Mouse (Mus musculus) CH12.LX (cell line): ENCODE results near the gene Sugct. TPM values are rescaled to one million over a fixed set of nuclear protein-coding genes. Genes with fewer than 3 reads are reported as not detected.
A peak's percentile ranks its signal among the peaks of the same experiment; 100 is the strongest.

Experiments used
- DNase-seq: peaks from one replicate; pipeline ENCODE4 v3.0.0-alpha.2; 2013; ENCODE audit errors: extremely low read depth
- H3K27ac ChIP-seq: 2 replicates; pipeline ENCODE4 v1.5.1; 2012; ENCODE audit warnings: low read depth, mild to moderate bottlenecking, control low read depth, moderate library complexity; ENCODE audit not compliant: insufficient read depth
- H3K27me3 ChIP-seq: replicated peaks from 2 replicates; pipeline ENCODE3; 2012; ENCODE audit warnings: inconsistent platforms
- H3K36me3 ChIP-seq, 2 experiments: replicated peaks in 1 of 2; 2 replicates each; pipeline versions ENCODE3 to v1.6.1; 2012; ENCODE audit warnings: inconsistent platforms in 1 of 2, low read length in 1 of 2, mild to moderate bottlenecking in 1 of 2, mixed read lengths in 1 of 2, moderate library complexity in 1 of 2; ENCODE audit not compliant: control insufficient read depth in 1 of 2, insufficient read depth in 1 of 2
- H3K4me1 ChIP-seq, 2 experiments: 2 replicates each; pipeline ENCODE4 v1.6.1; 2012; ENCODE audit warnings: inconsistent platforms in 1 of 2, moderate library complexity in 1 of 2; ENCODE audit not compliant: insufficient read depth in 2 of 2, control insufficient read depth in 1 of 2
- H3K4me2 ChIP-seq: 2 replicates; pipeline ENCODE4 v1.6.1; 2012; ENCODE audit warnings: low read depth, mild to moderate bottlenecking, control low read depth; ENCODE audit not compliant: poor library complexity, insufficient read depth, severe bottlenecking
- H3K4me3 ChIP-seq, 3 experiments: fragments of 150-350 bp in 1 of 3; sonication (generic) in 1 of 3; replicated peaks in 1 of 3; 2 replicates each; pipeline versions ENCODE3 to v1.5.1; 2011 to 2012; ENCODE audit warnings: low read depth in 2 of 3, low read length in 2 of 3, mild to moderate bottlenecking in 2 of 3, moderate library complexity in 2 of 3, control low read depth in 1 of 3, improper control_type of control experiment in 1 of 3, inconsistent platforms in 1 of 3, mixed read lengths in 1 of 3; ENCODE audit not compliant: poor library complexity in 1 of 3
- H3K79me2 ChIP-seq: replicated peaks from 2 replicates; pipeline ENCODE4 v1.6.1; 2012; ENCODE audit warnings: mild to moderate bottlenecking, moderate library complexity; ENCODE audit not compliant: control insufficient read depth, poor library complexity, insufficient read depth, severe bottlenecking; ENCODE audit errors: extremely low read depth
- H3K9ac ChIP-seq: 2 replicates; pipeline ENCODE4 v1.6.1; 2012; ENCODE audit warnings: low read depth, mild to moderate bottlenecking, control low read depth, moderate library complexity; ENCODE audit not compliant: insufficient read depth
- H3K9me3 ChIP-seq: replicated peaks from 2 replicates; pipeline ENCODE3; 2012; ENCODE audit warnings: low read length, inconsistent platforms, mixed read lengths
- BHLHE40 ChIP-seq: IDR thresholded peaks from 2 replicates; pipeline ENCODE4 v1.6.1; 2011; ENCODE audit warnings: mild to moderate bottlenecking, low read depth, low read length, improper control_type of control experiment
- CHD1 ChIP-seq: IDR thresholded peaks from 2 replicates; pipeline ENCODE4 v1.6.1; 2012; ENCODE audit warnings: low read depth, low read length, improper control_type of control experiment, inconsistent platforms
- CTCF ChIP-seq, 2 experiments: IDR thresholded peaks in 1 of 2; conservative IDR thresholded peaks in 1 of 2; 2 replicates each; pipeline ENCODE4 v1.5.1; 2011 to 2012; ENCODE audit warnings: low read depth in 2 of 2, low read length in 2 of 2, improper control_type of control experiment in 1 of 2, inconsistent platforms in 1 of 2, mild to moderate bottlenecking in 1 of 2, moderate library complexity in 1 of 2
- ELF1 ChIP-seq: IDR thresholded peaks from 2 replicates; pipeline ENCODE4 v1.6.1; 2014; ENCODE audit warnings: low read depth, mild to moderate bottlenecking, inconsistent platforms, low read length, improper control_type of control experiment
- ETS1 ChIP-seq: conservative IDR thresholded peaks from 2 replicates; pipeline ENCODE4 v1.6.1; 2012; ENCODE audit warnings: low read depth, mild to moderate bottlenecking, inconsistent platforms, low read length, improper control_type of control experiment, moderate library complexity
- GABPA ChIP-seq: IDR thresholded peaks from 2 replicates; pipeline ENCODE4 v1.6.1; 2012; ENCODE audit warnings: low read depth, low read length, improper control_type of control experiment, inconsistent platforms; ENCODE audit not compliant: insufficient replicate concordance
- IRF4 ChIP-seq: IDR thresholded peaks from 2 replicates; pipeline ENCODE4 v1.6.1; 2014; ENCODE audit warnings: low read depth, mild to moderate bottlenecking, inconsistent platforms, low read length, improper control_type of control experiment
- JUN ChIP-seq: IDR thresholded peaks from 2 replicates; pipeline ENCODE4 v1.6.1; 2011; ENCODE audit warnings: low read depth, mild to moderate bottlenecking, low read length, improper control_type of control experiment, moderate library complexity; ENCODE audit not compliant: insufficient read depth
- KAT2A ChIP-seq: IDR thresholded peaks from 2 replicates; pipeline ENCODE4 v1.6.1; 2012; ENCODE audit warnings: low read length, improper control_type of control experiment, inconsistent platforms; ENCODE audit not compliant: insufficient replicate concordance
- MAFK ChIP-seq: IDR thresholded peaks from 2 replicates; pipeline ENCODE4 v1.6.1; 2011; ENCODE audit warnings: low read length, improper control_type of control experiment; ENCODE audit not compliant: insufficient replicate concordance
- POLR2A ChIP-seq: IDR thresholded peaks from 2 replicates; pipeline ENCODE4 v1.6.1; 2011; ENCODE audit warnings: low read depth, mild to moderate bottlenecking, improper control_type of control experiment, low read length
- POLR2AphosphoS2 ChIP-seq: IDR thresholded peaks from 2 replicates; pipeline ENCODE4 v1.6.1; 2011; ENCODE audit warnings: low read depth, low read length, improper control_type of control experiment
- RAD21 ChIP-seq: IDR thresholded peaks from 2 replicates; pipeline ENCODE4 v1.6.1; 2011; ENCODE audit warnings: low read depth, mild to moderate bottlenecking, low read length, improper control_type of control experiment, moderate library complexity
- SMC3 ChIP-seq: IDR thresholded peaks from 2 replicates; pipeline ENCODE4 v1.6.1; 2011; ENCODE audit warnings: low read depth, low read length, improper control_type of control experiment
- USF1 ChIP-seq: IDR thresholded peaks from 2 replicates; pipeline ENCODE4 v1.6.1; 2014; ENCODE audit warnings: low read depth, mild to moderate bottlenecking, inconsistent platforms, low read length, improper control_type of control experiment
- USF2 ChIP-seq: conservative IDR thresholded peaks from 2 replicates; pipeline ENCODE4 v1.6.1; 2011; ENCODE audit warnings: low read depth, low read length, improper control_type of control experiment
- ZC3H11A ChIP-seq: IDR thresholded peaks from 2 replicates; pipeline ENCODE4 v1.6.1; 2012; ENCODE audit warnings: low read depth, mild to moderate bottlenecking, inconsistent platforms, low read length, improper control_type of control experiment
- ZNF384 ChIP-seq: IDR thresholded peaks from 2 replicates; pipeline ENCODE4 v1.6.1; 2012; ENCODE audit warnings: low read depth, low read length, improper control_type of control experiment, inconsistent platforms
- dilution Hi-C: fragments of 300-500 bp; cut with MboI; formaldehyde crosslinking; loops from 2 replicates; pipeline ENCODE4 v1.14.3; 2020; ENCODE audit warnings: low sequenced_read_pairs; ENCODE audit not compliant: extremely low pct_unique_long_range_greater_than_20kb, extremely low pct_ligation_motif_present
- in situ Hi-C: fragments of 300-500 bp; cut with MboI; formaldehyde crosslinking; loops from 3 replicates; pipeline ENCODE4 v1.14.3; 2019; ENCODE audit warnings: low sequenced_read_pairs, low pct_ligation_motif_present, low pct_unique_long_range_greater_than_20kb, mixed read lengths
- polyA plus RNA-seq: library from polyadenylated mRNA; unstranded; fragments of >175 nt; gene quantifications from 2 replicates; pipeline ENCODE4 v1.2.1, GENCODE M21; 2012; ENCODE audit warnings: low read depth; ENCODE audit not compliant: insufficient read length
- total RNA-seq, 2 experiments: library from RNA; depleted of rRNA; stranded (reverse); fragments of 300-350 nt in 1 of 2; fragments of >200 nt in 1 of 2; gene quantifications; 2 replicates each; pipeline ENCODE4 v1.2.3; 2012 to 2014

Sugct gene
- total and polyA plus RNA-seq, 3 experiments: 0.42 to 0.87 (median 0.56) TPM

GRCm38 (mm10) chr13:16921305-16921704 lies 774.0 kb downstream of the Sugct start:
- in situ Hi-C loops: no loop called here

GRCm38 (mm10) chr13:16915697-16916096 lies 779.7 kb downstream of the Sugct start:
- no peak overlapping the region for H3K9ac ChIP-seq
- in situ Hi-C loops: no loop called here
- DNase-seq: no peak
- H3K27ac ChIP-seq: no peak overlapping the region
- H3K4me2 ChIP-seq: no peak overlapping the region
- no peaks in the 10 kb centered on the region for H3K27me3 ChIP-seq
- dilution Hi-C loops: no loop called here
- no peak overlapping the region for H3K4me3 ChIP-seq
- H3K79me2 ChIP-seq: no peaks in the 10 kb centered on the region
- H3K36me3 ChIP-seq: no peaks in the 10 kb centered on the region
- TF ChIP-seq CHD1 (no peak), BHLHE40 (no peak), KAT2A (no peak), ZNF384 (no peak), GABPA (no peak), JUN (no peak), IRF4 (no peak), ZC3H11A (no peak), MAFK (no peak), USF2 (no peak), POLR2A (no peak), POLR2AphosphoS2 (no peak), ETS1 (no peak), RAD21 (no peak), SMC3 (no peak), USF1 (no peak), ELF1 (no peak)
- H3K9me3 ChIP-seq: no peaks in the 10 kb centered on the region
- peaks cover 0 to 5% of the 10 kb centered on the region in 2 experiments; a peak in 1 of 4 replicates for H3K4me1 ChIP-seq

More at GRCm38 (mm10) chr13:16921305-16921704, 774.0 kb downstream of the Sugct start:
- Histone ChIP-seq H3K27me3 (no peaks in the 10 kb centered on the region), H3K4me1 (no peaks in the 10 kb centered on the region), H3K4me2 (no peak overlapping the region), H3K9me3 (no peaks in the 10 kb centered on the region), H3K9ac (no peak overlapping the region), H3K36me3 (no peaks in the 10 kb centered on the region), H3K79me2 (no peaks in the 10 kb centered on the region), H3K4me3 (no peak overlapping the region), H3K27ac (no peak overlapping the region)
- peak; percentile 22 for DNase-seq
- dilution Hi-C loops: no loop called here
- TF ChIP-seq RAD21 (peak; percentile 7), USF2 (no peak), CTCF (conservative IDR thresholded peaks at IDR 0.05 in 1 of 2, IDR thresholded peaks at IDR 0.05 in 1 of 2; ENCODE audit: low read depth in 2 of 2, low read length in 2 of 2) (peak in 1 of 2 experiments; percentile 33; a peak in 1 of 4 replicates)
